Mouse (Mus musculus): Measurements from ENCODE around the gene Atrnl1.

DNA sequence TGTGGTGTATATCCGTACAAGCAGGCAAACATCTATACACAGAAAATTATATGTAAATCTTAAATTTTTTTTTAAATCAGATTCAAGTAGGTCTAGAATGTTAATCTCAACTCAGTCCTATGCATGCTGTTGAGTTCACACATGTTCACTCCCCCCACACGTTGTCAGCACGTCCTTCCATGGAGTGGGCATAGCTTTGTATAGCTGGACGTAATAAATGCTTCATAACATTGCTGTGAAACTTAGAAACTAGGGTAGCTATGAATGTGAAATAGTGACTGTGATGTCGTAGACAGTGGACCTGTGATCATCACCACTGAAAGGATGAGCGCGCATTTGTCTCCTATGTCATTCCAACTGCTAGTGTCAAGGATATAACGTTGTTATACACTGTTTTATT is 278.0 kb downstream of the Atrnl1 start:
- TF ChIP-seq EP300 (IDR thresholded peaks at IDR 0.05) (no peak), CTCF (IDR thresholded peaks at IDR 0.05) (no peak)
